Mouse (Mus musculus): ENCODE data around the gene Rex1bd.

- TF ChIP-seq CTCF (IDR thresholded peaks at IDR 0.05; ENCODE audit: extremely low read depth, insufficient read depth, low read length) (no peak), POLR2A (IDR thresholded peaks at IDR 0.05; ENCODE audit: extremely low read depth, insufficient read depth, low read length) (no peak)
These were observed 29.1 kb upstream of the Rex1bd start for GRCm38 (mm10) chr8:70535701-70536100.
